Mouse (Mus musculus): ENCODE measurements around the gene 1700030K09Rik.

The 1700030K09Rik gene

GRCm38 (mm10) chr8:72459881-72460533 is 16.3 kb downstream of the 1700030K09Rik start:
- DNase-seq (ENCODE audit: low spot score), result no peak

GRCm38 (mm10) chr8:72464211-72464610 is 20.5 kb downstream of the 1700030K09Rik start:
- no peak for DNase-seq (ENCODE audit: low spot score)

- no peak for DNase-seq (ENCODE audit: low spot score)
These were observed 25.6 kb downstream of the 1700030K09Rik start for GRCm38 (mm10) chr8:72469243-72469642.

- DNase-seq (ENCODE audit: low spot score), result no peak
These were observed 26.3 kb downstream of the 1700030K09Rik start for GRCm38 (mm10) chr8:72469984-72470383.

GRCm38 (mm10) chr8:72470684-72471083 is 27.0 kb downstream of the 1700030K09Rik start:
- no peak for DNase-seq (ENCODE audit: low spot score)

GRCm38 (mm10) chr8:72474826-72475546 is 31.3 kb downstream of the 1700030K09Rik start, which contains the start of gene Cherp:
Cherp (minus strand) TSS chr8:72475226.
- peak; percentile 92 for DNase-seq (ENCODE audit: low spot score)

GRCm38 (mm10) chr8:72485456-72486199 is 41.9 kb downstream of the 1700030K09Rik start:
- DNase-seq (ENCODE audit: low spot score), result no peak

- DNase-seq (ENCODE audit: low spot score), result no peak
These were observed 43.3 kb downstream of the 1700030K09Rik start for GRCm38 (mm10) chr8:72487014-72487413.

- no peak for DNase-seq (ENCODE audit: low spot score)
These were observed 47.3 kb downstream of the 1700030K09Rik start for GRCm38 (mm10) chr8:72491017-72491416.

GRCm38 (mm10) chr8:72491680-72492621 is 48.3 kb downstream of the 1700030K09Rik start, which contains the start of gene Slc35e1:
Slc35e1 (minus strand) TSS chr8:72492614.
- peak; percentile 25 for DNase-seq (ENCODE audit: low spot score)

- peak; percentile 99 for DNase-seq (ENCODE audit: low spot score)
These were observed 49.0 kb downstream of the 1700030K09Rik start for GRCm38 (mm10) chr8:72492622-72493081.

GRCm38 (mm10) chr8:72493381-72493780 is 49.7 kb downstream of the 1700030K09Rik start:
- DNase-seq (ENCODE audit: low spot score), result no peak

GRCm38 (mm10) chr8:72495411-72496111 is 51.9 kb downstream of the 1700030K09Rik start:
- no peak for DNase-seq (ENCODE audit: low spot score)

- DNase-seq (ENCODE audit: low spot score), result no peak
These were observed 52.5 kb downstream of the 1700030K09Rik start for GRCm38 (mm10) chr8:72496217-72496616.

- DNase-seq (ENCODE audit: low spot score), result no peak
These were observed 54.2 kb downstream of the 1700030K09Rik start for GRCm38 (mm10) chr8:72497911-72498310.

- no peak for DNase-seq (ENCODE audit: low spot score)
These were observed 54.8 kb downstream of the 1700030K09Rik start for GRCm38 (mm10) chr8:72498527-72498926.

- no peak for DNase-seq (ENCODE audit: low spot score)
These were observed 56.0 kb downstream of the 1700030K09Rik start for GRCm38 (mm10) chr8:72499521-72500284.

- DNase-seq (ENCODE audit: low spot score), result no peak
These were observed 56.8 kb downstream of the 1700030K09Rik start for GRCm38 (mm10) chr8:72500521-72500931.

GRCm38 (mm10) chr8:72504137-72504536 is 60.5 kb downstream of the 1700030K09Rik start:
- no peak for DNase-seq (ENCODE audit: low spot score)

Data from ovary, postnatal 14 days (tissue).